Comparison of ENCODE assay signal across 8 mouse cellular contexts in genomic region chr2:38823406-38823805, GRCm38 (mm10).
DNase-seq lines count a peak whose midpoint lies in the region; ATAC-seq and TF ChIP-seq lines count a peak whose summit lies in the region.

No protein-coding gene starts in this region.

- H3K4me1 ChIP-seq in thymus, adult 2 months (replicated peaks; ENCODE audit: control insufficient read depth, insufficient read depth, low read length), result peaks cover 3% of the 10 kb centered on the region; the same call in 1 of the 2 replicates
- H3K4me1 ChIP-seq in embryonic fibroblast, embryonic 13.5 days (ENCODE audit: control insufficient read depth, insufficient read depth, low read length), result no peaks in the 10 kb centered on the region; the same call in 1 of the 2 replicates
- peaks cover 3% of the 10 kb centered on the region; the same call in 1 of the 2 replicates for H3K4me1 ChIP-seq in intestine, embryonic 16.5 days (ENCODE audit: control insufficient read depth, insufficient read depth, low read length)
- peaks cover 13% of the 10 kb centered on the region for H3K4me1 ChIP-seq in midbrain, embryonic 12.5 days

- ATAC-seq in intestine, embryonic 16.5 days, result peak; percentile 5; the same call in 1 of the 2 replicates
- no peak for ATAC-seq in midbrain, embryonic 12.5 days (ENCODE audit: low FRiP score, low read depth)

- H3K9me3 ChIP-seq in intestine, embryonic 16.5 days (ENCODE audit: control insufficient read depth, low read length), result no peaks in the 10 kb centered on the region
- no peaks in the 10 kb centered on the region for H3K9me3 ChIP-seq in midbrain, embryonic 12.5 days

- H3K4me2 ChIP-seq in intestine, embryonic 16.5 days (ENCODE audit: low read depth, low read length), result peak overlapping the region; percentile 52
- peak overlapping the region; percentile 61 for H3K4me2 ChIP-seq in midbrain, embryonic 12.5 days (replicated peaks)

- intact Hi-C loops in gastrocnemius, postnatal 14 days (cut with DNase I; ENCODE audit: low total_unique reads), result no loop called here

- TF ChIP-seq POLR2A in thymus, adult 2 months (IDR thresholded peaks at IDR 0.05; ENCODE audit: control insufficient read depth, extremely low read depth, insufficient read depth, low read length, poor library complexity), result no peak
- no peak for TF ChIP-seq POLR2A in embryonic fibroblast, embryonic 13.5 days (IDR thresholded peaks at IDR 0.05; ENCODE audit: low read depth, low read length)

- no peak for TF ChIP-seq CTCF in thymus, adult 2 months (IDR thresholded peaks at IDR 0.05; ENCODE audit: borderline replicate concordance, control insufficient read depth, extremely low read depth, insufficient read depth, low read length, poor library complexity)
- TF ChIP-seq CTCF in embryonic fibroblast, embryonic 13.5 days (IDR thresholded peaks at IDR 0.05; ENCODE audit: borderline replicate concordance, insufficient read depth, low read length), result no peak

- H3K27me3 ChIP-seq in thymus, adult 2 months (ENCODE audit: control insufficient read depth, insufficient read depth, low read length), result no peaks in the 10 kb centered on the region
- no peaks in the 10 kb centered on the region for H3K27me3 ChIP-seq in intestine, embryonic 16.5 days (replicated peaks; ENCODE audit: control insufficient read depth, insufficient read depth, low read length)
- no peaks in the 10 kb centered on the region for H3K27me3 ChIP-seq in midbrain, embryonic 12.5 days

- peak; percentile 7 for DNase-seq in thymus, adult 2 months
- DNase-seq in thymus, adult 18-20 months, result no peak
- no peak for DNase-seq in cerebellum, postnatal 14 days
- no peak for DNase-seq in left cerebral cortex, adult 11 months (ENCODE audit: low spot score)
- no peak for DNase-seq in gastrocnemius, postnatal 14 days

- WGBS in thymus, adult 2 months, result 1% methylated on average over 8 of the region's 8 CpGs
- WGBS in intestine, embryonic 16.5 days, result 12% methylated on average over 8 of the region's 8 CpGs
- 8% methylated on average over 8 of the region's 8 CpGs for WGBS in midbrain, embryonic 12.5 days

- no peaks in the 10 kb centered on the region for H3K36me3 ChIP-seq in thymus, adult 2 months (ENCODE audit: control insufficient read depth, insufficient read depth, low read length)
- H3K36me3 ChIP-seq in intestine, embryonic 16.5 days (ENCODE audit: control insufficient read depth, insufficient read depth, low read length), result no peaks in the 10 kb centered on the region
- no peaks in the 10 kb centered on the region for H3K36me3 ChIP-seq in midbrain, embryonic 12.5 days

- H3K9ac ChIP-seq in intestine, embryonic 16.5 days (ENCODE audit: low read depth, low read length), result peak overlapping the region; percentile 72
- H3K9ac ChIP-seq in midbrain, embryonic 12.5 days (replicated peaks), result peak overlapping the region; percentile 66

- peak overlapping the region; percentile 10; the same call in 1 of the 2 replicates for H3K4me3 ChIP-seq in thymus, adult 2 months (ENCODE audit: control insufficient read depth, insufficient read depth, low read length)
- H3K4me3 ChIP-seq in embryonic fibroblast, embryonic 13.5 days (ENCODE audit: insufficient read depth, low read length), result peak overlapping the region; percentile 70
- peak overlapping the region; percentile 52 for H3K4me3 ChIP-seq in intestine, embryonic 16.5 days (ENCODE audit: low read length)
- H3K4me3 ChIP-seq in midbrain, embryonic 12.5 days, result peak overlapping the region; percentile 55

- H3K27ac ChIP-seq in thymus, adult 2 months (ENCODE audit: control insufficient read depth, insufficient read depth, low read length), result peak overlapping the region; percentile 58; the same call in 1 of the 2 replicates
- H3K27ac ChIP-seq in embryonic fibroblast, embryonic 13.5 days (ENCODE audit: insufficient read depth, low read length), result peak overlapping the region; percentile 95
- H3K27ac ChIP-seq in intestine, embryonic 16.5 days (ENCODE audit: low read length), result peak overlapping the region; percentile 64
- H3K27ac ChIP-seq in midbrain, embryonic 12.5 days (replicated peaks), result peak overlapping the region; percentile 97

Comparison
In these comparisons a context has a peak if more than half of its experiments do, and no peak if none do; other contexts are left out.
1. H3K4me3 ChIP-seq: peak in every context shown above with its lines; median percentile 70 in embryonic fibroblast, embryonic 13.5 days; 55 in midbrain, embryonic 12.5 days; 52 in intestine, embryonic 16.5 days; 10 in thymus, adult 2 months.